Comparison of ENCODE assay signal across 24 mouse cellular contexts in the genomic region with DNA sequence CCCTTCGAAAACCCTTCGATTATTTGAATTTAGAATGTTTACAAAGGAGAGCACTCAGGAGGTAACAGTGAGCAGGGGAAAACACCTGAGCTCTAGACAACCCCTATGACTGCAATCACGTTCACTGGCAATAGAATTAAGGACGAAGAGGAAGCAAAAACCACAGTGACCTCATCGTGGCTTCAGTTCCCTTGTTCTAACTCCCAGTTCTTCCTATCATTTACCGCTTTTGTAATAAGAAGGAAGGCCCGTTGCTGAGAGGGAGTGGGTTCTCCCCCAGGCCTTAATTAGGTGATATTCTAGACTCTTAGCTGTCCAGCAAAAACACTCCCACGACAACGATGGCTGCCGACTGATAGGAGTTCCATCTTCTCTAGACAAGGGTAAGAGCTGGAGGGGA.
DNase-seq lines count a peak whose midpoint lies in the region; ATAC-seq and TF ChIP-seq lines count a peak whose summit lies in the region.
"Had no signal": no experiment of that assay in that cellular context is flagged by ENCODE, and none has a peak within 500 bp of the region (broad histone marks: within the 10 kb centered on the region; RNA-seq: fewer than 3 reads in every experiment).

No protein-coding gene starts in this region.

- no peak for TF ChIP-seq CTCF in kidney, postnatal 0 days (IDR thresholded peaks at IDR 0.05; ENCODE audit: low read depth)

- H3K4me3 ChIP-seq in kidney, postnatal 0 days (replicated peaks; ENCODE audit: low read depth, low read length) = no peak overlapping the region
- no peak overlapping the region for H3K4me3 ChIP-seq in kidney, embryonic 15.5 days (replicated peaks)
- H3K4me3 ChIP-seq: embryonic facial prominence, embryonic 15.5 days; erythroblast, embryonic 14.5 days; forebrain, embryonic 10.5 days; heart, embryonic 10.5 days; hindbrain, embryonic 15.5 days had no signal

- H3K9me3 ChIP-seq in kidney, postnatal 0 days (replicated peaks; ENCODE audit: low read length) = no peaks in the 10 kb centered on the region
- H3K9me3 ChIP-seq in kidney, embryonic 15.5 days (replicated peaks) = no peaks in the 10 kb centered on the region
- H3K9me3 ChIP-seq: embryonic facial prominence, embryonic 15.5 days; forebrain, embryonic 10.5 days; heart, embryonic 10.5 days; hindbrain, embryonic 15.5 days had no signal

- H3K36me3 ChIP-seq in kidney, postnatal 0 days (ENCODE audit: insufficient read depth, low read length) = no peaks in the 10 kb centered on the region
- no peaks in the 10 kb centered on the region for H3K36me3 ChIP-seq in kidney, embryonic 15.5 days
- H3K36me3 ChIP-seq: embryonic facial prominence, embryonic 15.5 days; forebrain, embryonic 10.5 days; G1E; heart, embryonic 10.5 days; hindbrain, embryonic 15.5 days had no signal

- peak; percentile 65 for DNase-seq in kidney, postnatal 0 days (ENCODE audit: low spot score)
- no peak for DNase-seq in kidney, adult 8-10 months
- DNase-seq in c-Kit-positive CD71-negative TER-119-negative erythroid progenitor cells, embryonic 14.5 days (ENCODE audit: low read depth) = peak; percentile 10
- peak; percentile 3 for DNase-seq in naive thymus-derived CD4-positive, alpha-beta T cell, adult 2 months (ENCODE audit: low read depth)
- no peak for DNase-seq in lung, postnatal 36 days
- DNase-seq: adrenal gland, adult 8-10 months; adrenal gland, postnatal 36 days; cerebellum, adult 11 months; cerebellum, adult 8-10 months; cerebellum, postnatal 25 days; gastrocnemius, postnatal 10 days; heart, postnatal 10 days; heart, postnatal 4 days had no signal

- H3K27ac ChIP-seq in kidney, postnatal 0 days = no peak overlapping the region
- H3K27ac ChIP-seq in kidney, embryonic 15.5 days = no peak overlapping the region
- H3K27ac ChIP-seq: embryonic facial prominence, embryonic 15.5 days; forebrain, embryonic 10.5 days; heart, embryonic 10.5 days; hindbrain, embryonic 15.5 days had no signal

- H3K27me3 ChIP-seq in kidney, postnatal 0 days (ENCODE audit: insufficient read depth, low read length) = no peaks in the 10 kb centered on the region
- no peaks in the 10 kb centered on the region for H3K27me3 ChIP-seq in kidney, embryonic 15.5 days
- H3K27me3 ChIP-seq: embryonic facial prominence, embryonic 15.5 days; hindbrain, embryonic 15.5 days had no signal

- no peak overlapping the region for H3K4me2 ChIP-seq in kidney, postnatal 0 days (ENCODE audit: low read length)
- no peak overlapping the region for H3K4me2 ChIP-seq in kidney, embryonic 15.5 days
- H3K4me2 ChIP-seq: embryonic facial prominence, embryonic 15.5 days; hindbrain, embryonic 15.5 days had no signal

- H3K9ac ChIP-seq in kidney, postnatal 0 days (ENCODE audit: low read depth, low read length) = no peak overlapping the region
- H3K9ac ChIP-seq in kidney, embryonic 15.5 days = no peak overlapping the region
- H3K9ac ChIP-seq: embryonic facial prominence, embryonic 15.5 days; hindbrain, embryonic 15.5 days had no signal

- WGBS in kidney, postnatal 0 days = 46% methylated on average over 10 of the region's 10 CpGs
- 44% methylated on average over 10 of the region's 10 CpGs for WGBS in kidney, embryonic 15.5 days

- H3K4me1 ChIP-seq in kidney, postnatal 0 days (replicated peaks; ENCODE audit: insufficient read depth, low read length) = peaks cover 4% of the 10 kb centered on the region; the same call in 1 of the 2 replicates
- H3K4me1 ChIP-seq in kidney, embryonic 15.5 days = peaks cover 33% of the 10 kb centered on the region
- H3K4me1 ChIP-seq: heart, embryonic 10.5 days had no signal

- ATAC-seq in kidney, postnatal 0 days (replicated peaks; ENCODE audit: low FRiP score, low read depth) = no peak
- ATAC-seq in granulocyte monocyte progenitor cell, adult 5-6 weeks (replicated peaks; ENCODE audit: poor library complexity, severe bottlenecking) = peak; percentile 88
- ATAC-seq in kidney, embryonic 15.5 days (replicated peaks; ENCODE audit: low FRiP score) = no peak
- ATAC-seq: CD4-positive, CD25-positive, alpha-beta regulatory T cell, adult 4 months; forebrain, embryonic 16.5 days; intestine, embryonic 16.5 days had no signal

Comparison
In these comparisons a context has a peak if more than half of its experiments do, and no peak if none do; other contexts are left out.
1. DNase-seq: peak in kidney, postnatal 0 days (single experiment), c-Kit-positive CD71-negative TER-119-negative erythroid progenitor cells, embryonic 14.5 days (single experiment) and naive thymus-derived CD4-positive, alpha-beta T cell, adult 2 months (single experiment); none in kidney, adult 8-10 months (0 of 2) and lung, postnatal 36 days (single experiment).